Mouse (Mus musculus) limb, embryonic 15.5 days (tissue): ENCODE measurements at regions not wholly inside any gene's neighbourhood (a gene's known extent, or its start where the extent isn't known, plus 50 kb on each side); places are given as distances from the start of the nearest gene placed in this dataset.

Source experiments
- ATAC-seq: fragments of 200-750 bp; cut with Nextera tagmentation; 2 replicates; pipeline ENCODE4 v1.8.0; 2017; ENCODE audit warnings: low read depth, moderate TSS enrichment; ENCODE audit not compliant: insufficient number of reproducible peaks, low FRiP score, low TSS enrichment
- H3K27ac ChIP-seq: fragments of 300-500 bp; sonication (generic); 2 replicates; pipeline ENCODE4 v1.5.1; 2015; ENCODE audit warnings: moderate library complexity, mild to moderate bottlenecking, inconsistent platforms
- H3K27me3 ChIP-seq: fragments of 300-500 bp; sonication (generic); 2 replicates; pipeline ENCODE4 v1.6.1; 2015; ENCODE audit warnings: inconsistent platforms
- H3K36me3 ChIP-seq: fragments of 300-500 bp; sonication (generic); 2 replicates; pipeline ENCODE4 v1.6.1; 2015; ENCODE audit warnings: inconsistent platforms
- H3K4me1 ChIP-seq: fragments of 300-500 bp; sonication (generic); 2 replicates; pipeline ENCODE4 v1.6.1; 2015; ENCODE audit warnings: inconsistent platforms
- H3K4me2 ChIP-seq: fragments of 300-500 bp; sonication (generic); 2 replicates; pipeline ENCODE4 v1.6.1; 2015; ENCODE audit warnings: mild to moderate bottlenecking, inconsistent platforms
- H3K4me3 ChIP-seq: fragments of 300-500 bp; sonication (generic); 2 replicates; pipeline ENCODE4 v1.5.1; 2015; ENCODE audit warnings: mild to moderate bottlenecking, inconsistent platforms
- H3K9ac ChIP-seq: fragments of 300-500 bp; sonication (generic); 2 replicates; pipeline ENCODE4 v1.6.1; 2015; ENCODE audit warnings: inconsistent platforms
- H3K9me3 ChIP-seq: fragments of 300-500 bp; sonication (generic); 2 replicates; pipeline ENCODE4 v1.6.1; 2016; ENCODE audit warnings: inconsistent platforms
- WGBS: fragments of 180-500 bp; shearing (Covaris S2); methylation state at CpG from one replicate; pipeline ENCODE4 v1.1.7; 2015; 5-methylcytosine and 5-hydroxymethylcytosine counted together

- H3K4me3 ChIP-seq = no peak overlapping the region
- H3K4me2 ChIP-seq = no peak overlapping the region
- H3K9ac ChIP-seq = no peak overlapping the region
- no peaks in the 10 kb centered on the region for H3K4me1 ChIP-seq
- no peaks in the 10 kb centered on the region for H3K9me3 ChIP-seq
- H3K27ac ChIP-seq = no peak overlapping the region
- H3K36me3 ChIP-seq = no peaks in the 10 kb centered on the region
- 81% methylated on average over 10 of the region's 10 CpGs for WGBS
- ATAC-seq = no peak
- no peaks in the 10 kb centered on the region for H3K27me3 ChIP-seq
Observed at GRCm38 (mm10) chr13:53639115-53639514, 166.2 kb upstream of the Msx2 start.

GRCm38 (mm10) chr13:53636011-53636410 is 163.1 kb upstream of the Msx2 start:
- Histone ChIP-seq H3K4me1 (no peaks in the 10 kb centered on the region), H3K27ac (no peak overlapping the region), H3K9ac (no peak overlapping the region), H3K4me2 (no peak overlapping the region), H3K27me3 (no peaks in the 10 kb centered on the region), H3K9me3 (no peaks in the 10 kb centered on the region), H3K4me3 (no peak overlapping the region), H3K36me3 (no peaks in the 10 kb centered on the region)
- no peak for ATAC-seq
- WGBS = 65% methylated on average over 5 of the region's 5 CpGs

- no peak overlapping the region for H3K27ac ChIP-seq
- H3K4me3 ChIP-seq = no peak overlapping the region
- WGBS = 36% methylated on average over 9 of the region's 9 CpGs
- no peak overlapping the region for H3K9ac ChIP-seq
- no peak for ATAC-seq
- H3K4me2 ChIP-seq = no peak overlapping the region
- H3K4me1 ChIP-seq = no peaks in the 10 kb centered on the region
- no peaks in the 10 kb centered on the region for H3K27me3 ChIP-seq
- H3K9me3 ChIP-seq = no peaks in the 10 kb centered on the region
- no peaks in the 10 kb centered on the region for H3K36me3 ChIP-seq
Observed at GRCm38 (mm10) chr13:53634637-53635203, 161.8 kb upstream of the Msx2 start.

GRCm38 (mm10) chr13:53598050-53598449 is 125.2 kb upstream of the Msx2 start:
- peaks cover 26% of the 10 kb centered on the region for H3K27me3 ChIP-seq
- no peak for ATAC-seq
- H3K9ac ChIP-seq = no peak overlapping the region
- H3K9me3 ChIP-seq = no peaks in the 10 kb centered on the region
- H3K4me3 ChIP-seq = no peak overlapping the region
- no peaks in the 10 kb centered on the region for H3K36me3 ChIP-seq
- no peak overlapping the region for H3K27ac ChIP-seq
- peaks cover 12% of the 10 kb centered on the region for H3K4me1 ChIP-seq
- no peak overlapping the region for H3K4me2 ChIP-seq
- 45% methylated on average over 10 of the region's 10 CpGs for WGBS

- Histone ChIP-seq H3K27me3 (peaks cover 19% of the 10 kb centered on the region), H3K9ac (no peak overlapping the region), H3K9me3 (no peaks in the 10 kb centered on the region), H3K4me3 (no peak overlapping the region), H3K27ac (no peak overlapping the region), H3K4me1 (peaks cover 4% of the 10 kb centered on the region; the same call in 1 of the 2 replicates), H3K36me3 (no peaks in the 10 kb centered on the region), H3K4me2 (no peak overlapping the region)
- 43% methylated on average over 19 of the region's 19 CpGs for WGBS
- no peak for ATAC-seq
Observed at GRCm38 (mm10) chr13:53596871-53597800, 124.3 kb upstream of the Msx2 start.

- peaks cover 6% of the 10 kb centered on the region; the same call in 1 of the 2 replicates for H3K27me3 ChIP-seq
- H3K4me1 ChIP-seq = peaks cover 4% of the 10 kb centered on the region; the same call in 1 of the 2 replicates
- no peak for ATAC-seq
- no peak overlapping the region for H3K27ac ChIP-seq
- H3K36me3 ChIP-seq = no peaks in the 10 kb centered on the region
- no peak overlapping the region for H3K4me2 ChIP-seq
- no peaks in the 10 kb centered on the region for H3K9me3 ChIP-seq
- 13% methylated on average over 5 of the region's 5 CpGs for WGBS
- H3K4me3 ChIP-seq = no peak overlapping the region
- H3K9ac ChIP-seq = no peak overlapping the region
Observed at GRCm38 (mm10) chr13:53592755-53593154, 119.9 kb upstream of the Msx2 start.

GRCm38 (mm10) chr13:53586771-53587170 is 113.9 kb upstream of the Msx2 start:
- Histone ChIP-seq H3K4me1 (no peaks in the 10 kb centered on the region), H3K9ac (no peak overlapping the region), H3K4me3 (no peak overlapping the region), H3K4me2 (no peak overlapping the region), H3K27ac (no peak overlapping the region), H3K27me3 (no peaks in the 10 kb centered on the region), H3K36me3 (no peaks in the 10 kb centered on the region), H3K9me3 (no peaks in the 10 kb centered on the region)
- WGBS = 49% methylated on average over 4 of the region's 4 CpGs
- no peak for ATAC-seq

- Histone ChIP-seq H3K27me3 (no peaks in the 10 kb centered on the region), H3K9me3 (no peaks in the 10 kb centered on the region), H3K4me1 (no peaks in the 10 kb centered on the region), H3K36me3 (no peaks in the 10 kb centered on the region; the same call in 1 of the 2 replicates), H3K4me3 (no peak overlapping the region), H3K9ac (no peak overlapping the region), H3K4me2 (no peak overlapping the region), H3K27ac (no peak overlapping the region)
- WGBS = 51% methylated on average over 9 of the region's 9 CpGs
- ATAC-seq = no peak
Observed at GRCm38 (mm10) chr13:53584504-53585130, 111.7 kb upstream of the Msx2 start.

GRCm38 (mm10) chr13:53553876-53554577 is 81.2 kb upstream of the Msx2 start:
- WGBS = 27% methylated on average over 18 of the region's 18 CpGs
- H3K4me2 ChIP-seq = no peak overlapping the region

GRCm38 (mm10) chr13:53553192-53553875 is 80.5 kb upstream of the Msx2 start:
- Histone ChIP-seq H3K27ac (no peak overlapping the region), H3K9me3 (no peaks in the 10 kb centered on the region), H3K9ac (no peak overlapping the region)

More at GRCm38 (mm10) chr13:53553876-53554577, 81.2 kb upstream of the Msx2 start:
- no peaks in the 10 kb centered on the region for H3K27me3 ChIP-seq
- ATAC-seq = no peak
- H3K4me3 ChIP-seq = no peak overlapping the region
- H3K9ac ChIP-seq = no peak overlapping the region
- no peak overlapping the region for H3K27ac ChIP-seq
- no peaks in the 10 kb centered on the region for H3K4me1 ChIP-seq
- no peaks in the 10 kb centered on the region for H3K36me3 ChIP-seq
- no peaks in the 10 kb centered on the region for H3K9me3 ChIP-seq

GRCm38 (mm10) chr13:53548396-53548795 is 75.5 kb upstream of the Msx2 start:
- no peaks in the 10 kb centered on the region for H3K9me3 ChIP-seq
- no peak overlapping the region for H3K27ac ChIP-seq
- no peak overlapping the region for H3K4me2 ChIP-seq
- H3K9ac ChIP-seq = no peak overlapping the region
- 47% methylated on average over 11 of the region's 11 CpGs for WGBS
- H3K27me3 ChIP-seq = no peaks in the 10 kb centered on the region
- peaks cover 8% of the 10 kb centered on the region; the same call in 1 of the 2 replicates for H3K4me1 ChIP-seq
- no peak overlapping the region for H3K4me3 ChIP-seq
- H3K36me3 ChIP-seq = no peaks in the 10 kb centered on the region
- peak; percentile 71; the same call in 1 of the 2 replicates for ATAC-seq

More at GRCm38 (mm10) chr13:53553192-53553875, 80.5 kb upstream of the Msx2 start:
- Histone ChIP-seq H3K4me3 (no peak overlapping the region), H3K4me1 (peaks cover 4% of the 10 kb centered on the region; the same call in 1 of the 2 replicates), H3K27me3 (no peaks in the 10 kb centered on the region), H3K4me2 (no peak overlapping the region), H3K36me3 (no peaks in the 10 kb centered on the region)
- no peak for ATAC-seq
- WGBS = 70% methylated on average over 13 of the region's 13 CpGs
